Mouse (Mus musculus) ES-E14 (cell line): ENCODE results near the gene Eef2. TPM values are rescaled to one million over a fixed set of nuclear protein-coding genes. Genes with fewer than 3 reads are reported as not detected.

ENCODE experiments used
- DNase-seq: peaks from one replicate; pipeline ENCODE4 v3.0.0-alpha.2; 2013; ENCODE audit warnings: low read depth, low spot score
- H3K27ac ChIP-seq: 2 replicates; pipeline ENCODE4 v1.5.1; 2012; ENCODE audit warnings: low read depth, mild to moderate bottlenecking, low read length, moderate library complexity, mixed read lengths; ENCODE audit not compliant: poor library complexity, insufficient read depth, severe bottlenecking
- H3K36me3 ChIP-seq: 2 replicates; pipeline ENCODE4 v1.6.1; 2012; ENCODE audit warnings: mild to moderate bottlenecking, low read length, moderate library complexity, mixed read lengths; ENCODE audit not compliant: control insufficient read depth, poor library complexity, insufficient read depth, severe bottlenecking
- H3K4me1 ChIP-seq, 2 experiments: fragments of 150-350 bp in 1 of 2; sonication (generic) in 1 of 2; 2 replicates each; pipeline ENCODE4 v1.6.1; 2012; ENCODE audit warnings: low read length in 2 of 2, mild to moderate bottlenecking in 1 of 2, mixed read lengths in 1 of 2; ENCODE audit not compliant: control insufficient read depth in 2 of 2, insufficient read depth in 2 of 2, poor library complexity in 1 of 2
- H3K4me3 ChIP-seq, 2 experiments: fragments of 150-350 bp in 1 of 2; sonication (generic) in 1 of 2; 2 replicates each; pipeline ENCODE4 v1.5.1; 2012; ENCODE audit warnings: low read length in 2 of 2, low read depth in 1 of 2, mild to moderate bottlenecking in 1 of 2, mixed read lengths in 1 of 2; ENCODE audit not compliant: insufficient read depth in 1 of 2, poor library complexity in 1 of 2, severe bottlenecking in 1 of 2
- H3K9ac ChIP-seq: 2 replicates; pipeline ENCODE4 v1.6.1; 2012; ENCODE audit warnings: low read depth, mild to moderate bottlenecking, low read length, mixed read lengths; ENCODE audit not compliant: poor library complexity, insufficient read depth, severe bottlenecking
- H3K9me3 ChIP-seq: fragments of 150-350 bp; sonication (generic); 2 replicates; pipeline ENCODE4 v1.6.1; 2012; ENCODE audit warnings: low read depth, mild to moderate bottlenecking, low read length; ENCODE audit not compliant: control insufficient read depth, insufficient read depth
- CHD2 ChIP-seq: IDR thresholded peaks from 2 replicates; pipeline ENCODE4 v1.6.1; 2014; ENCODE audit warnings: mild to moderate bottlenecking, low read depth, low read length, inconsistent platforms
- HCFC1 ChIP-seq: IDR thresholded peaks from 2 replicates; pipeline ENCODE4 v1.6.1; 2012; ENCODE audit warnings: low read length, inconsistent platforms, borderline replicate concordance; ENCODE audit not compliant: insufficient read depth
- MAFK ChIP-seq: IDR thresholded peaks from 2 replicates; pipeline ENCODE4 v1.6.1; 2014; ENCODE audit warnings: mild to moderate bottlenecking, low read depth, low read length, inconsistent platforms; ENCODE audit not compliant: insufficient read depth
- ZC3H11A ChIP-seq: IDR thresholded peaks from 2 replicates; pipeline ENCODE4 v1.6.1; 2012; ENCODE audit warnings: low read depth, mild to moderate bottlenecking, inconsistent platforms, low read length, borderline replicate concordance
- ZNF384 ChIP-seq: IDR thresholded peaks from 2 replicates; pipeline ENCODE4 v1.6.1; 2012; ENCODE audit warnings: low read depth, low read length, inconsistent platforms
- in situ Hi-C, 2 experiments: fragments of 600-800 bp; cut with MboI; formaldehyde crosslinking; loops; one replicate each; pipeline ENCODE4 v1.15.1; 2025; ENCODE audit warnings: low sequenced_read_pairs in 2 of 2, inconsistent platforms in 1 of 2; ENCODE audit not compliant: unreplicated experiment in 2 of 2
- total RNA-seq: library from RNA; depleted of rRNA; stranded (reverse); fragments of 300-350 nt; gene quantifications from 2 replicates; pipeline ENCODE4 v1.2.3, GENCODE M21; 2012

Eef2 gene
- total RNA-seq, 1 experiment: 2,093 TPM

DNA sequence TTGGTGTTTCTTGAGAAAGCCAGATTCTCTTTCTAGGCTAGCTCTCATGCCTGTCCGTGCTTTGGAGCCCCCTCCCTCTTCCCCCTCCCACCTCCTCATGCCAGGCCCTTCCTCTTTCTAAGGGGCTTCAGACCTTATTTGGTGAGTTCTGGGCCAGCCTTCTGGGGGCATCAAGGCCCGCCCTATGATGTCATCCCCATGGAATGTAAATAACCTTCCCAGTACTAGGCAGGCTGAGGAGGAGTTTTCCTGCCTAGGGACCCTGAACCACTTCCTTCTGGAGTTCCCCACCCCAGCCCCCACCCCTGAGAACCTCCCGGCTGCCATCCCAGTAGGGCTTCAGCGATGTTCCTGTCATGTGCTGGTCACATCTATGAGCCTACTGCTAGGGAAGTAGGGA, 8.3 kb downstream of the Eef2 start:
- Histone ChIP-seq H3K9ac (0 out of 2 replicates have a peak overlapping the region, but pooled peaks have one; percentile 16), H3K4me3 (no peak overlapping the region), H3K4me1 (peaks cover 0 to 8% of the 10 kb centered on the region in 2 experiments; a peak in 2 of 4 replicates), H3K36me3 (peaks cover 37% of the 10 kb centered on the region), H3K9me3 (no peaks in the 10 kb centered on the region), H3K27ac (peak overlapping the region; percentile 48; the same call in 1 of the 2 replicates)
- in situ Hi-C loops: no loop called here
- TF ChIP-seq ZC3H11A (no peak), MAFK (no peak), HCFC1 (no peak), CHD2 (no peak), ZNF384 (no peak)
- DNase-seq: no peak

DNA sequence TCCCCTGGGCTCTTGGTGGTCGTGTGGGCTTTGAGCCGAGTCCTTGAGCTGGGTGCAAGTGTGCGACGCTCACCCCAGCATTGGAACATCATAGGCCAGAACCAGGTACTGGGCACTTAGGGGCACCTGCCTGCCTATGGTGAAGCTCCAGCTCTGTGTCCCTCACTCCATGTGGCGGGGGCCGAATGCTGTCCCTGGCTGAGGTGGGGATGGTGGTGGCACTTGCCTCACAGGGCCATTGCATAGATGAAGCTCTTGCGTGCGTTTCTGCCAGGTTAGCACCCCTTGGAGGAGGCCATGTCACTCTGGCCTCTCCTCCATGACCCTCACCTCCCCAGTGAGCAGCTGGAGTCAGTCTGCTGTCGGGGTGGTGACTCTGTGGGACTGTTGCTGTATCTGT, 10.7 kb downstream of the Eef2 start:
- H3K36me3 ChIP-seq: peaks cover 18% of the 10 kb centered on the region
- TF ChIP-seq CHD2 (no peak), MAFK (no peak), HCFC1 (no peak), ZNF384 (no peak), ZC3H11A (no peak)
- H3K27ac ChIP-seq: no peak overlapping the region
- no peak overlapping the region for H3K9ac ChIP-seq
- no peaks in the 10 kb centered on the region for H3K9me3 ChIP-seq
- H3K4me3 ChIP-seq: no peak overlapping the region
- DNase-seq: no peak
- in situ Hi-C loops: no loop called here
- H3K4me1 ChIP-seq: peaks cover 2 to 21% of the 10 kb centered on the region in 2 experiments; a peak in 3 of 4 replicates

DNA sequence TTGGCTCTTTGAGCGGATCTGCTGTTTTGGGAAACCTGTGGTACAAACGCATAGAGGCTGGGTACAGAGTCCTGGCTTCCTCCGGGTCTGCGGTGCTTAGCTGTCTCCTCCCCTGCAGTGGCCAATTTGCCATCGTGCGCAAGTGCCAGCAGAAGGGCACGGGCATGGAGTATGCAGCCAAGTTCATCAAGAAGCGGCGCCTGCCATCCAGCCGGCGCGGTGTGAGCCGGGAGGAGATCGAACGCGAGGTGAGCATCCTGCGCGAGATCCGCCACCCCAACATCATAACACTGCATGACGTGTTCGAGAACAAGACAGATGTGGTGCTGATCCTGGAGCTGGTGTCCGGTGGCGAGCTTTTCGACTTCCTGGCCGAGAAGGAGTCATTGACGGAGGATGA, 13.4 kb downstream of the Eef2 start:
- DNase-seq: no peak
- Histone ChIP-seq H3K9me3 (no peaks in the 10 kb centered on the region), H3K27ac (no peak overlapping the region), H3K9ac (peak overlapping the region; percentile 57), H3K36me3 (peaks cover 15% of the 10 kb centered on the region), H3K4me1 (peaks cover 2 to 23% of the 10 kb centered on the region in 2 experiments; a peak in 3 of 4 replicates), H3K4me3 (peak overlapping the region; percentile 20 to 46)
- no peak for TF ChIP-seq ZC3H11A
- no peak for TF ChIP-seq HCFC1
- in situ Hi-C loops: no loop called here

DNA sequence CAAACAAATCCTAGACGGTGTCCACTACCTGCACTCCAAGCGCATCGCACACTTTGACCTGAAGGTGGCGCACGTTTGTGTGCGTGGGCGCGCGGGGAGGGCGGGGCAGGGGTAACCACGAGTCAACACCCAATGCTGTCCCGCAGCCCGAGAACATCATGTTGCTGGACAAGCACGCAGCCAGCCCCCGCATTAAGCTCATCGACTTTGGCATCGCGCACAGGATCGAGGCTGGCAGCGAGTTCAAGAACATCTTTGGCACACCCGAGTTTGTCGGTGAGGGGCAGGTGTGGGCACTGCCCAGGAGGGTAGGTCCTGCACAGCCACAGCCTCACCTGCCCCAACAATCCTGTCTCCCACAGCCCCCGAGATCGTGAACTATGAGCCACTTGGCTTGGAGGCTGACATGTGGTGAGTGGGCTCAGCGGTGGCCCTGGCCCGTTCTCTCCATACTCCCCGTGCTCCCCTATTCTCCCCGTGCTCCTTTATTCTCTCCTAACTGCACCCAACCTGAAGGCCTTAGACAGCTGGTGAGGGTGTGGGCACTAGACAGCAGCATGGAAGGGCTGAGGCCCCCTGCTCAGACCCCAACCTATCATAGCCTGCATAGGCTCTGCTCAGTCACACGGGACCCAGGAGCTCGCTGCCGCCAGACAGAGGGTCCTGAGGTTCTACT, 13.9 kb downstream of the Eef2 start:
- in situ Hi-C loops: no loop called here
- TF ChIP-seq ZC3H11A (no peak), MAFK (no peak), CHD2 (no peak), ZNF384 (no peak), HCFC1 (no peak)
- Histone ChIP-seq H3K27ac (no peak overlapping the region), H3K9me3 (no peaks in the 10 kb centered on the region), H3K4me1 (peaks cover 2 to 23% of the 10 kb centered on the region in 2 experiments; a peak in 3 of 4 replicates), H3K9ac (peak overlapping the region; percentile 57; the same call in 1 of the 2 replicates), H3K36me3 (peaks cover 10% of the 10 kb centered on the region), H3K4me3 (peak overlapping the region; percentile 20 to 46)
- DNase-seq: no peak

DNA sequence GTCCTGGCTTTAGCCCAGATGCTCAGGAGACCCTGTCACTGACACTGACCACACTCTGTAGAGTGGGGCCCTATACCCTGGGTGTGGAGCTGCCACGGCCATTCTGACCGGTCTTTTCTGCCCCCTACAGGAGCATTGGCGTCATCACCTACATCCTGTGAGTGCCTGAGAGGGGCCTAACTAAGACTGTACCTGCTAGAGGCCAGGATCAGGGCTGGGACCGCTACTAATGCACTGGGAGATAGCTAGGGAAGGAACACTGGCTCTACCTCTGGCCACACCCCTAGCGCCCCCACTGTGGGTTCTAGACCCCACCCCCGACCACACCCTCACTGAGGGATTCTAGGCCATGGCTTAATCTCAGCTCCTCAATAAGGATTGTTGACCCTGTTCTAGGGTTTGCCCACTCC, 14.5 kb downstream of the Eef2 start:
- in situ Hi-C loops: no loop called here

More for the DNA sequence above, 14.5 kb downstream of the Eef2 start:
- Histone ChIP-seq H3K9me3 (no peaks in the 10 kb centered on the region), H3K4me1 (peaks cover 2 to 23% of the 10 kb centered on the region in 2 experiments; a peak in 3 of 4 replicates), H3K9ac (no peak overlapping the region), H3K27ac (no peak overlapping the region), H3K36me3 (peaks cover 10% of the 10 kb centered on the region; the same call in 1 of the 2 replicates), H3K4me3 (no peak overlapping the region)
- no peak for DNase-seq
- TF ChIP-seq MAFK (no peak), ZNF384 (no peak), CHD2 (no peak), HCFC1 (no peak)
